Comparison of ENCODE assay signal across 8 mouse cellular contexts in the genomic region with DNA sequence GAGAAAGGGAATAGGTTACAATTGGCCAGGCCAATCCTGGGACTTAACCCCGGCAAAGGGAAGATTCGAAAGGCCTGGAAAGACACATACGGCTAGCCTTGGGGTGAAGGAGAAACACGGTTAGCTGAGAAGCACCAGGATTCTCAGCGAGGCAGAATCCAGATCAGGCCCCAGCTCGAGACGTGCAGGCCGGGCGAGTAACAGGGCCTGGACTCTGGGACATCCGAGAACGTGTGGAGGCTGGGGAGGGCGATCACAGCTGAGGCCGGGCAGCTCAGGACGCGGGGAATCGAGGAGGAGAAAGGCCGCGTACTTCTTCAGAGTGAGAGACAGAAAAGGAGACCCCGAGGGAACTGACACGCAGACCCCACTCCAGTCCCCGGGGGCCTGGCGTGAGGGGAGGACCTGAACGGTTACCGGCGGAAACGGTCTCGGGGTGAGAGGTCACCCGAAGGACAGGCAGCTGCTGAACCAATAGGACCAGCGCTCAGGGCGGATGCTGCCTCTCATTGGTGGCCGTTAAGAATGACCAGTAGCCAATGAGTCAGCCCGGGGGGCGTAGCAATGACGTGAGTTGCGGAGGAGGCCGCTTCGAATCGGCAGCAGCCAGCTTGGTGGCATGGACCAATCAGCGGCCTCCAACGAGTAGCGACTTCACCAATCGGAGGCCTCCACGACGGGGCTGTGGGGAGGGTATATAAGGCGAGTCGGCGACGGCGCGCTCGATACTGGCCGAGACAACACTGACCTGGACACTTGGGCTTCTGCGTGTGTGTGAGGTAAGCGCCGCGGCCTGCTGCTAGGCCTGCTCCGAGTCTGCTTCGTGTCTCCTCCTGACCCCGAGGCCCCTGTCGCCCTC. TPM values are rescaled to one million over a fixed set of nuclear protein-coding genes. Genes with fewer than 3 reads are reported as not detected.
DNase-seq lines count a peak whose midpoint lies in the region; ATAC-seq and TF ChIP-seq lines count a peak whose summit lies in the region.

A gene (plus strand): TSS at position 603 of the 859 bp plus-strand sequence.

- dilution Hi-C loops in CH12.LX (cut with MboI; ENCODE audit: extremely low pct_ligation_motif_present, extremely low pct_unique_long_range_greater_than_20kb, low sequenced_read_pairs), result no loop called here

- H3K27ac ChIP-seq in CH12.LX (ENCODE audit: insufficient read depth, low read depth), result peak within 1 kb of the TSS; percentile 74
- H3K27ac ChIP-seq in forebrain, embryonic 11.5 days (ENCODE audit: low read depth, low read length), result peak within 1 kb of the TSS; percentile 77
- H3K27ac ChIP-seq in heart, embryonic 16.5 days (ENCODE audit: low read length), result peak within 1 kb of the TSS; percentile 89
- peak within 1 kb of the TSS; percentile 94 for H3K27ac ChIP-seq in liver, embryonic 15.5 days (replicated peaks)
- H3K27ac ChIP-seq in neural tube, embryonic 12.5 days, result peak within 1 kb of the TSS; percentile 92

- ATAC-seq in forebrain, embryonic 11.5 days (replicated peaks; ENCODE audit: low FRiP score), result peak; percentile 99
- ATAC-seq in heart, embryonic 16.5 days (replicated peaks; ENCODE audit: extremely low read depth, insufficient read depth, low FRiP score), result peak; percentile 98
- peak; percentile 97 for ATAC-seq in liver, embryonic 15.5 days (ENCODE audit: insufficient read depth)
- ATAC-seq in neural tube, embryonic 12.5 days (ENCODE audit: low FRiP score, low read depth), result peak; percentile 99

- peak; percentile 100 for TF ChIP-seq POLR2A in CH12.LX (IDR thresholded peaks at IDR 0.05; ENCODE audit: low read depth, low read length)

- peak within 1 kb of the TSS; percentile 89 for H3K9ac ChIP-seq in CH12.LX (ENCODE audit: insufficient read depth, low read depth)
- peak within 1 kb of the TSS; percentile 98 for H3K9ac ChIP-seq in forebrain, embryonic 11.5 days (ENCODE audit: low read length)
- peak within 1 kb of the TSS; percentile 94 for H3K9ac ChIP-seq in heart, embryonic 16.5 days (ENCODE audit: low read length)
- peak within 1 kb of the TSS; percentile 93 for H3K9ac ChIP-seq in liver, embryonic 15.5 days
- H3K9ac ChIP-seq in neural tube, embryonic 12.5 days, result peak within 1 kb of the TSS; percentile 99

- DNase-seq in CH12.LX (ENCODE audit: extremely low read depth), result peak; percentile 100
- DNase-seq in c-Kit-positive CD71-positive TER-119-negative erythroid progenitor cells, embryonic 14.5 days (ENCODE audit: low read depth), result peak; percentile 98
- peak; percentile 100 for DNase-seq in forebrain, embryonic 11.5 days (ENCODE audit: low spot score)
- peak; percentile 99 to 100 for DNase-seq in kidney, postnatal 36 days
- DNase-seq in telencephalon, adult 2 months (ENCODE audit: low read depth, low spot score), result peak; percentile 100

- H3K4me3 ChIP-seq in CH12.LX (replicated peaks in 1 of 3; ENCODE audit: low read depth in 2 of 3, low read length in 2 of 3, poor library complexity in 1 of 3), result peak within 1 kb of the TSS; percentile 88 to 99 (median 97)
- H3K4me3 ChIP-seq in forebrain, embryonic 11.5 days (ENCODE audit: low read depth, low read length), result peak within 1 kb of the TSS; percentile 99
- peak within 1 kb of the TSS; percentile 72 for H3K4me3 ChIP-seq in heart, embryonic 16.5 days (ENCODE audit: low read length)
- H3K4me3 ChIP-seq in liver, embryonic 15.5 days (replicated peaks), result peak within 1 kb of the TSS; percentile 90
- H3K4me3 ChIP-seq in neural tube, embryonic 12.5 days, result peak within 1 kb of the TSS; percentile 97

- in situ Hi-C loops in CH12.LX (cut with MboI; ENCODE audit: low pct_ligation_motif_present, low pct_unique_long_range_greater_than_20kb, low sequenced_read_pairs), result no loop called here

- peaks cover 29 to 53% of the 10 kb centered on the region in 2 experiments for H3K36me3 ChIP-seq in CH12.LX (replicated peaks in 1 of 2; ENCODE audit: control insufficient read depth in 1 of 2, insufficient read depth in 1 of 2, low read length in 1 of 2)
- peaks cover 25% of the 10 kb centered on the region for H3K36me3 ChIP-seq in forebrain, embryonic 11.5 days (ENCODE audit: control insufficient read depth, insufficient read depth, low read length)
- peaks cover 37% of the 10 kb centered on the region for H3K36me3 ChIP-seq in heart, embryonic 16.5 days (ENCODE audit: control insufficient read depth, insufficient read depth)
- H3K36me3 ChIP-seq in liver, embryonic 15.5 days (replicated peaks), result peaks cover 40% of the 10 kb centered on the region
- peaks cover 36% of the 10 kb centered on the region for H3K36me3 ChIP-seq in neural tube, embryonic 12.5 days

- TF ChIP-seq EP300 in CH12.LX (IDR thresholded peaks at IDR 0.05; ENCODE audit: low read length), result no peak

- no peak for TF ChIP-seq CTCF in CH12.LX (conservative IDR thresholded peaks at IDR 0.05 in 1 of 2, IDR thresholded peaks at IDR 0.05 in 1 of 2; ENCODE audit: low read depth in 2 of 2, low read length in 2 of 2)

- peaks cover 4% of the 10 kb centered on the region for H3K9me3 ChIP-seq in CH12.LX (replicated peaks; ENCODE audit: low read length)
- no peaks in the 10 kb centered on the region; the same call in 1 of the 2 replicates for H3K9me3 ChIP-seq in forebrain, embryonic 11.5 days (ENCODE audit: control insufficient read depth, low read length)
- no peaks in the 10 kb centered on the region for H3K9me3 ChIP-seq in heart, embryonic 16.5 days (replicated peaks; ENCODE audit: control insufficient read depth, low read length)
- no peaks in the 10 kb centered on the region for H3K9me3 ChIP-seq in liver, embryonic 15.5 days (replicated peaks)
- H3K9me3 ChIP-seq in neural tube, embryonic 12.5 days, result no peaks in the 10 kb centered on the region

- H3K27me3 ChIP-seq in CH12.LX (replicated peaks), result no peaks in the 10 kb centered on the region
- H3K27me3 ChIP-seq in forebrain, embryonic 11.5 days (ENCODE audit: control insufficient read depth, insufficient read depth, low read length), result no peaks in the 10 kb centered on the region
- H3K27me3 ChIP-seq in heart, embryonic 16.5 days (ENCODE audit: control insufficient read depth, insufficient read depth, low read length), result no peaks in the 10 kb centered on the region
- no peaks in the 10 kb centered on the region for H3K27me3 ChIP-seq in liver, embryonic 15.5 days
- H3K27me3 ChIP-seq in neural tube, embryonic 12.5 days (replicated peaks), result no peaks in the 10 kb centered on the region

- peak within 1 kb of the TSS; percentile 99 for H3K4me2 ChIP-seq in CH12.LX (ENCODE audit: insufficient read depth, low read depth, poor library complexity, severe bottlenecking)
- peak within 1 kb of the TSS; percentile 74 for H3K4me2 ChIP-seq in forebrain, embryonic 11.5 days (ENCODE audit: low read depth, low read length, severe bottlenecking)
- peak within 1 kb of the TSS; percentile 87 for H3K4me2 ChIP-seq in heart, embryonic 16.5 days (ENCODE audit: low read depth, low read length)
- H3K4me2 ChIP-seq in liver, embryonic 15.5 days, result peak within 1 kb of the TSS; percentile 77
- H3K4me2 ChIP-seq in neural tube, embryonic 12.5 days (replicated peaks), result peak within 1 kb of the TSS; percentile 71

- under 1% methylated on average over 60 of the region's 60 CpGs for WGBS in forebrain, embryonic 11.5 days
- WGBS in heart, embryonic 16.5 days, result under 1% methylated on average over 60 of the region's 60 CpGs
- under 1% methylated on average over 60 of the region's 60 CpGs for WGBS in liver, embryonic 15.5 days (ENCODE audit: insufficient replicate concordance)
- under 1% methylated on average over 60 of the region's 60 CpGs for WGBS in neural tube, embryonic 12.5 days

- H3K4me1 ChIP-seq in CH12.LX (ENCODE audit: control insufficient read depth in 1 of 2, insufficient read depth in 2 of 2), result peaks cover 2 to 28% of the 10 kb centered on the region in 2 experiments; a peak in 2 of 4 replicates
- peaks cover 19% of the 10 kb centered on the region; the same call in 1 of the 2 replicates for H3K4me1 ChIP-seq in forebrain, embryonic 11.5 days (replicated peaks; ENCODE audit: control insufficient read depth, insufficient read depth, low read length)
- H3K4me1 ChIP-seq in heart, embryonic 16.5 days (ENCODE audit: control insufficient read depth, insufficient read depth, low read length), result peaks cover 40% of the 10 kb centered on the region
- peaks cover 45% of the 10 kb centered on the region for H3K4me1 ChIP-seq in liver, embryonic 15.5 days (replicated peaks)
- H3K4me1 ChIP-seq in neural tube, embryonic 12.5 days, result peaks cover 41% of the 10 kb centered on the region

- TF ChIP-seq RAD21 in CH12.LX (IDR thresholded peaks at IDR 0.05; ENCODE audit: low read depth, low read length), result no peak

- H3K79me2 ChIP-seq in CH12.LX (replicated peaks; ENCODE audit: control insufficient read depth, extremely low read depth, insufficient read depth, poor library complexity, severe bottlenecking), result peaks cover 58% of the 10 kb centered on the region

TF ChIP-seq in CH12.LX, 34 proteins besides CTCF, POLR2A, EP300 and RAD21:
- TF ChIP-seq MAX (IDR thresholded peaks at IDR 0.05; ENCODE audit: low read length), result no peak
- peak; percentile 98 for TF ChIP-seq TBP (conservative IDR thresholded peaks at IDR 0.05; ENCODE audit: low read depth, low read length)

RNA-seq across cellular contexts. Expression of the gene that starts here (rescaled TPM):
- 866 and 1,326 TPM in 2 replicates for total RNA-seq in CH12.LX (2012; rRNA removed)
- 1,168 and 1,315 TPM in 2 replicates for total RNA-seq in CH12.LX (2014; rRNA removed)
- 791 and 827 TPM in 2 replicates for polyA plus RNA-seq in CH12.LX (2012; ENCODE audit: insufficient read length, low read depth)
- 731 and 789 TPM in 2 replicates for polyA plus RNA-seq in forebrain, embryonic 11.5 days (2014; fragmentation: Nextera tagmentation; extraction: Ambion mirVana)
- polyA plus RNA-seq in heart, embryonic 16.5 days (2015; fragmentation: Nextera tagmentation; extraction: Ambion mirVana), result 630 and 742 TPM in 2 replicates
- polyA plus RNA-seq in liver, embryonic 15.5 days (2015; fragmentation: Nextera tagmentation; extraction: Ambion mirVana), result 509 TPM in 2 replicates
- polyA plus RNA-seq in neural tube, embryonic 12.5 days (2016; fragmentation: Nextera tagmentation; extraction: Ambion mirVana), result 638 and 654 TPM in 2 replicates

Comparison
In these comparisons a context has a peak if more than half of its experiments do, and no peak if none do; other contexts are left out.
1. Peak in every context shown above with its lines: DNase-seq, ATAC-seq, H3K4me3 ChIP-seq and H3K27ac ChIP-seq.